Mouse (Mus musculus) Muller cell, postnatal 12 days (primary cell): ENCODE results near the gene Gpatch8.

Source experiments
- DNase-seq: peaks from one replicate; pipeline ENCODE4 v3.0.0-alpha.2; 2015; ENCODE audit errors: inconsistent ontology term

The Gpatch8 gene

DNA sequence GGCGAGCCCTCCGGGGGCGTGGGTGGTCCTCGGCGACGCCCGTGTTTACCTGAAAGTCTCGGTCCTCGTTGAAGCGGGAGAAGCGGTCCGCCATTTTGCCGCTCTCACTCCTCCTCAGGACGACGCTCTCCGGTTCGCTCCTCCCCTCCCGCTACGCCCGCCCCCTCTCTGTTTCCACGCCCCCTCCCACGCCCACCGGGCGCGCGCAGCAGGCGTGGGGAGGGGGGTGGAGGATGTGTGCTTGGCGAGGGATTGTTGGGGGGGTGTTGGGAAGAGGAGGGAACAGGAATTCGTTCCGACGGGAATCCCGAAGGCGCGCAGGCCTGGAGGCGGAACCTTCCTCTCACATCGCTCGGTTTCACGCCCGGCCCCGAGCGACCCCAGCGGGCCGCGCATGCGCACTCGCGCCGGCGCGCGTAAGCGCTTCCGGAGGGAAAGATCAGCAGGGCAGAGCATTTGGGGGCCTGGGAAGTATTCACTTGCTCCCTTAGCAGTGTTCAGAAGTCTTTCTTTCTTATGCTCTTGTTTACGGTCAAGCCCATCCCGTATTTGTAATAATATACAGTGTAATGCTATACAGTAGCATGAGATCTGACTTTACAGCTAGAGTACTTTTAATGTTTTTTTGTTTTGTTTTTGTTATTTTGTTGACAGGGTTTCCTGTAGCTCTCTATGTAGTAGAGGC lies at the start of gene Gpatch8:
TSS of gene Gpatch8 (minus strand) at position 362 of the 685 bp plus-strand sequence.
- peak; percentile 100 for DNase-seq

DNA sequence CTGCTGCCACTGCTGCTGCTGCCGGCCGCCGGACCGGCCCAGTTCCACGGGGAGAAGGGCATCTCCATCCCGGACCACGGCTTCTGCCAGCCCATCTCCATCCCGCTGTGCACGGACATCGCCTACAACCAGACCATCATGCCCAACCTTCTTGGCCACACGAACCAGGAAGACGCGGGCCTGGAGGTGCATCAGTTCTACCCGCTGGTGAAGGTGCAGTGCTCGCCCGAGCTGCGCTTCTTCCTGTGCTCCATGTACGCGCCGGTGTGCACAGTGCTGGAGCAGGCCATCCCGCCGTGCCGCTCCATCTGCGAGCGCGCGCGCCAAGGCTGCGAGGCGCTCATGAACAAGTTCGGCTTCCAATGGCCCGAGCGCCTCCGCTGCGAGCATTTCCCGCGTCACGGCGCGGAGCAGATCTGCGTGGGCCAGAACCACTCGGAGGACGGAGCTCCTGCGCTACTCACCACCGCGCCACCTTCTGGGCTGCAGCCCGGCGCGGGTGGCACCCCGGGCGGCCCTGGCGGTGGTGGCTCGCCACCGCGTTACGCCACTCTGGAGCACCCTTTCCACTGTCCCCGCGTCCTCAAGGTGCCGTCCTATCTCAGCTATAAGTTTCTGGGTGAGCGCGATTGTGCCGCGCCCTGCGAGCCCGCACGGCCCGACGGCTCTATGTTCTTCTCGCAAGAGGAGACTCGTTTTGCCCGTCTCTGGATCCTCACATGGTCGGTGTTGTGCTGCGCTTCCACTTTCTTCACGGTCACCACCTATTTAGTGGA lies 48.8 kb upstream of the Gpatch8 start:
- peak; percentile 74 for DNase-seq

DNA sequence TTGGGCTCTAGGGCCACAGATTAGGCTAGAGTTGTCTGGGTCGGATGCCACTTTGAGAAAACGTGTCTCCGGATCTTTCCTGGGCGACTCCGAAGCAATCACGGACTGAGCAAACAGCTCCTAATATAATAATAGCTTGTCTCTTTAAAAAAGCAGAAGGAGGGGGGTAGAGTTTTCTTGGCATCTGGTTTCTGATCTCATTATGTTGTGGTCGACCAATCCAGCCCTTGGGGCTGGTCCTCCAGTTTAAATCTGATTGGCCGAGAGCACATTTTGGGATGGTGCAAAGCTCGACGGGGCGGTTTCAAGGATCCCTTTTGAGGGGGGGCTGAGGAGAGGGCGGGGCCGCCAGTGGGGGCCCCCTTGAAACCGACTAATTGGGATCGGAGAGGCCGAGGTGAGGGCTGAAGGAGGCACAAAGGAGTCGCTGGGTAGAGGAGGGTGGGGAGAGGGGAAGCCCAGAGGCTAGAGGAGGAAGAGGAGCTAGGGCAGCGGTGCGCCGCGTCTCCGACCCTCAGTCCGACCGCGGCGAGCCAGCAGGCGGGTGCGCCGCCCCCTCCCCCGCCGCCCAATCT lies 47.9 kb upstream of the Gpatch8 start, which contains the start of gene Fzd2:
TSS of gene Fzd2 (plus strand) at position 387 of the 575 bp plus-strand sequence.
- peak; percentile 96 for DNase-seq

DNA sequence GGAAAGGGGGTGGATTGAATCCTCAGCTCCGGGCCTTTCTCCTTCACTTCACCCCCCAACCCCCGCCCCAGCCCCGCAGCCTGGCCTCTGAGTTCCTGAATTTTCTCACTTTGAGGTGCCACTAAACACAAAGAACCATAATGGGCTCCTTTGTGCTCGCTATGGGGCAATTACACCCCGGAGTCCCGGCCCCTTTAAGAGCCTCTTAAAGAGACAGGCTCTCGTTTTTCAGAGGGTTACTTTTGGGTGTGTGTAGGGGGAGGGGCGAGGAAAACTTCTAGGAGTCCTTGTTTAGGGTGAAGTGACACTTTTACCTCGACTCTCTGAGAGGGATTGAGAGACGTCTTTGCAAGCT lies 47.3 kb upstream of the Gpatch8 start:
- no peak for DNase-seq

DNA sequence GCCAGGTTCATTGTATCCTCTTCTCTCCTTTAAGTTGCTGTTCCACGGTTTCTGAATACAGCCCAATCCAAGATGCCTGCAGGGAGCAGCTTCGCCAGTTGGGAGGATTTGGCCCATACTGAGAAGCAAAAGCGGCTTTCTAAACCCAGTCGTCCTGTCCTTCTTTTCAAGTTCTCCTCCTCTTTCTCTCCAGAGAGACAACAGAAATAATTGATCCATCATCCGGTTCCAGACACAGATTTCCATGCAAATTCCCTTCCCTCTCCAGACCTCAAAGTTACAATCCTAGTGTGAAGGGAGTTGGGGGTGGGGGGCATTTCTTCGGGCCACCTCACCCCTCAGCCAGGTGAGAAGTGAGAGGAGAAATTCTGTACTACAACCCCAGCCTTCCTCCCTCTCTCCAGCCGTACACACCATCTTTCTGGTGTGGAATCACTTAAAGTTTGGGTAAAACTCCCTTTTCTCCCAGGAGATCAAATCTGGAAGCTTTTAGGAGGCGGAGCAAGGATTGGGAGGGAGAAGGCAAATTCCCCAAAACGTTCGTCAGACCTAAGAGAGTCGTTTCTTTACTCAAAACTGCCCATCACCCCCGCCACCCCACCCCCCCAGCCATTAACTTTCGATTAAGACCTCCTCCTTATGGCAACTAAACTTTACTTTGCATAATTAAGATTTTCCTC lies 46.8 kb upstream of the Gpatch8 start:
- DNase-seq, result peak; percentile 37

DNA sequence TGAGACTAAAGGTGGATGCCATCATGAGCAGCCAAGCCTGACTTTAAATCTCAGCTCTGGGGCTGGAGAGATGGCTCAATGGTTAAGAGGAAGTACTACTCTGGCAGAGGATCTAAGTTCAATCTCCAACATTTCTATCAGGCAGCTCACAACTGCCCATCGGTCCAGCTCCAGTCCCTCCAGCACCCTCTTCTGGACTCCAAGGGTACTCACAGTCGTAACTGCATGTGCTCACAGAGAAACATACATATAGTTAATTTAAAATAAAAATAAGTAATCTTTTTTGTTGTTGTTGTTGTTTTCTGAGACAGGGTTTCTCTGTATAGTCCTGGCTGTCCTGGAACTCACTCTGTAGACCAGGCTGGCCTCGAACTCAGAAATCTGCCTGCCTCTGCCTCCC lies 43.7 kb upstream of the Gpatch8 start:
- DNase-seq, result no peak

DNA sequence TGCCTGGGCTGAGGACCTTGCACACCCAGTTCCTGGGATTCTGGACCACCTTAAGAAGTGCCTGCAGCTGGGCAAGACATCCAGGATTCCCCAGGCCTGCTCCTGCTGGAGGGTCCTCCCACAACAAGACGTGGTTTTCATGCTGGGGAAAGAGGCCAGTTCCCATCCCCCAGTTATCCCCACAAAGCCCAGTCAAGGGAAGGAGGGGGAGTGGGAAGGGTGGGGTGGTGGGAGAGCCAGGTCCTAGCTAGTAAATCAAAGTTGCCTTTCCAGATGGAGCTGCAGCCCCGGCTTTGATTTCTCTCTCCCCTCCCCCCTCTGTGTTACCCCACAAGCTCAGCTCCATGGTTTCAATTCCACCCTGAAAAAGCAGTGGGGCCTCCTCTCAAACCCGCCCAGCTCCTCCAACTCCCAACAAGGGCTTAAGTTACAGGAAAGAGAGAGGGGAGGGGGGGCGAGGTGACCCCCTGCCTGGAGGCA lies 39.2 kb upstream of the Gpatch8 start:
- no peak for DNase-seq

DNA sequence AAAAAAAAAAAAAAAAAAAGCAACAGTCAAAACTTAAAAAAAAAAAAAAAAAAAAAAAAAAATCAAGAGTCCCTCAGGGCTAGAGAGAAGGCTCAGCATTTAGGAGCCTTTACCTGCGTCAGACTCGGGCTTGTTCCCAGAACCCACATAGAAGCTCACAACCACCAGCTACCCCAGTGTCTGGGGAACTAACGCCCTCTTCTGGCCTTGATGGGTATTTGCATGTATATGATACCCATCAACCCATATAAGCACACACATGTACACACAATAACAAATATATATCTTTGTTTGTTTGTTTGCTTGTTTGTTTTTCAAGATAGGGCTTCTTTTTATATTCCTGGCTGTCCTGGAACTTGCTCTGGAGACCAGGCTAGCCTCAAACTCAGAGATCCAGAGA lies 31.4 kb upstream of the Gpatch8 start:
- no peak for DNase-seq

DNA sequence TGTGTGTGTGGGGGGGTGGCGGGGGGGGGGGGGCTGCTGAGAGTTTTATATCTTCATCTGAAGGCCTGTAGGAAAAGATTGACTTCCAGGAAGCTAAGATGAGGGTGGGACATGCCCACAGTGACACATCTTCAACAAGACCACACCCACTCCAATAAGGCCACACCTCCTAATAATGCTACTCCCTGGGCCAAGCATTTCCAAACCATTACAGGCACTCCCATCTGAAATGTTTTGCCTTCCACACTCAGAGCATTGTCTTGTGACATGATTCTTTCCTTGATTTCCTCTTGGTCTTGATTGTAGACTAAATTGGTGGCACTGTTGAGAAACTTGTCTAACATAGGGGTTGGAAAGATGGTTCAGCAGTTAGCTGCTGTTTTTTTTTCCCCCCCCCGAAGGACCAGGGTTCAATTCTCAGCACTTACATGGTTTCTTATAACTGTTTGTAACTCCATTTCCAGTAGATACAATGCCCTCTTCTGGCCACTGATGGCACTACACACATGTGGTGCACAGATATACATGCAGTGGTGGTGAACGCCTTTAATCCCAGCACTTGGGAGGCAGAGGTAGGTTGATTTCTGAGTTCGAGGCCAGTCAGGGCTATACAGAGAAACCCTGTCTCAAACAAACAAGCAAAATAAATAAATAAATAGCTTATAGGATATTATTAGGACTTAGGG lies 30.4 kb upstream of the Gpatch8 start:
- no peak for DNase-seq

DNA sequence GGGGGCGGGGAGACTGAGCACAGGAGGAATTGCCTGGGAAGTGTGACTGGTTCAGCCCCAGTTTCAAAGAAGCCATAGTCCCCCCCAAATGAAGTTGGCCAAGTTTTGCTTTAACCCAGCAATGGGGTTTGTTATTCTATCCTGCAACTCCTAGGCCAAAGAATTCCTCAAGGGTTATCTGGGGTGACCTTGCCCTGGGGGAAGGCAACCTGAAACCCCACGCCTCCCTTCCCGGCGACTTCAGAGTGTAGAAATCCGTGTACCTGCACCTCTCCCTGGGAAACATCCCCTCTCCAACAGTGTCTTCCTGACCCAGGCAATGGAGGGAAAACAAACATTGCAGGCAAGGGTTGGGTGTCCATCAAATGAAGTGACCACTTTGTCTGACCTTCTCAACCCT lies 26.5 kb upstream of the Gpatch8 start:
- DNase-seq, result no peak

DNA sequence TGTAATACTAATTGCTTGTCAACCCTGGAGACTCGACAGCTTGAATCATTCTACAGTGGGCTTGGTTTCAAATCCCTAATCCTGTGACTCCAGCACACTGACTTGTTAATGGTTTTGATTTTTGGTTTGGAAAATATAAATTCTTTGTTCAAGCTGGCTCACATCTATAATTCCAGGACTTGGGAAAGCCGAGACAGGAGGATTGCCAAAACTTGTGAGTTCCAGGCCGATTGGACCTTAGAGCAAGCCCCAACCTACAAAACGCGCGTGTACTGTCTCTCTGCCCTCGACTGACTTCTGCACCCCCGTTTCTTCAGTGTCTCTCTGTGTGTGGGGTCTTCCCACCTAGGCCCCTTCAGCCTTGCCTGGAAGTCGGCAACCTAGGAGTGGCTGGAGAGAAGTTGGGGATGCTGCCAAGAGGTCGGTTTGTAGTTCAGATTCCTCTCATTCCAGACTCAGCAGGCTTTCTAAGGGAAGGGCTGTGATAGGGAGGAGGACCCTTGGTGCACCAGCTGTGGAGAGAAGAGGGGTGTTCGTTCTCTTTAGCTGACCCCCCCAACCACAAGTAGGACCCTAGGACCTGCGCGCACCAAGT lies 25.9 kb upstream of the Gpatch8 start:
- DNase-seq, result peak; percentile 89

DNA sequence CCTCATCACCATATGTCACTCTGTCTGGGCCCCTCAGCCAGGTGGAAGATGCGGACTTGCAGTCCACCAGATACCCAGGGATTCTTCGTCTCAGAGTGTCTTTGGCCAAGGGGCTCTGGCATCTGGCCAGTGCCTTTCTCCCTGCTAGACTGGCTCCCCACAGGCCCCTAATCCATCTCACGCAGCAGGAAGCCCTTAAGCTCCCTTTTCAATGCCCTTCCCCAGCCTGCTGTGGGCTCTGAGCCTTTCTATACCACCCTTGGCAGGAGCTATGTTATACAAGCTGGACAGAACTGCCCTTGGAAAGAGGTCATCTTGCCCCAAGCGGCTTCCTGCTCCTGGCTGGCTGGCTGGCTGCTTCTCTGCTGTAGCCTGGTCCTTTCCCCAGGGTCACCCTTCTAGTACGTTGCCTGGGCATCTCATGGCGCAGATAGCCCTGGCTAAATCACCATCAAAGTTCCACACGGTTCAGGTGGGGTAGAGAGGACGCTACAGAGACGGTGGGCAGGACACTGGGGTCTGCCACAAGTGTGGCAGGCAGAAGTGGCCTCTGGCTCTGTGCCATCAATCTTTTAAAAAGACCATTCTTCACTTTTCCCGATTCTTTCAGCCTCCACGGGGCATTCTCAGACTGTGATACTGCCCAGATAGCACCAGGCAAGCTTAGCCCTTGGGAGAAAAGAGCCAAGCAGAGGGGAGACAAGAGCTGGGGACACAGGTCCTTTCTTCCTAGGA lies 25.3 kb upstream of the Gpatch8 start:
- DNase-seq, result peak; percentile 41

DNA sequence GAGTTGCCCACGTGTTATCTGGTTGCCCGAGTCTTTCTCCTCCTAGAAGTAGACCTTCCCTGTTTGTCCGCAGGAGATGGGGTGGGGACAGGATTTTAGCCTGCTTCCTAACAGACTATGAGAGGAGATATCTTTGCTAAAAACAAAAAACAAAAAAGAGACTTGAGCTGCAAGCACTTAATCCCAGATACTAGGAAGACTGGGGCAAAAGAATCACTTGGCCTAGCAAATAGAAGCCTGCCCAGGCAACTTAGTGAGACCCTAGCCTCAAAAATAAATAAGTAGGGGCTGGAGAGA lies 23.8 kb upstream of the Gpatch8 start:
- DNase-seq, result no peak

DNA sequence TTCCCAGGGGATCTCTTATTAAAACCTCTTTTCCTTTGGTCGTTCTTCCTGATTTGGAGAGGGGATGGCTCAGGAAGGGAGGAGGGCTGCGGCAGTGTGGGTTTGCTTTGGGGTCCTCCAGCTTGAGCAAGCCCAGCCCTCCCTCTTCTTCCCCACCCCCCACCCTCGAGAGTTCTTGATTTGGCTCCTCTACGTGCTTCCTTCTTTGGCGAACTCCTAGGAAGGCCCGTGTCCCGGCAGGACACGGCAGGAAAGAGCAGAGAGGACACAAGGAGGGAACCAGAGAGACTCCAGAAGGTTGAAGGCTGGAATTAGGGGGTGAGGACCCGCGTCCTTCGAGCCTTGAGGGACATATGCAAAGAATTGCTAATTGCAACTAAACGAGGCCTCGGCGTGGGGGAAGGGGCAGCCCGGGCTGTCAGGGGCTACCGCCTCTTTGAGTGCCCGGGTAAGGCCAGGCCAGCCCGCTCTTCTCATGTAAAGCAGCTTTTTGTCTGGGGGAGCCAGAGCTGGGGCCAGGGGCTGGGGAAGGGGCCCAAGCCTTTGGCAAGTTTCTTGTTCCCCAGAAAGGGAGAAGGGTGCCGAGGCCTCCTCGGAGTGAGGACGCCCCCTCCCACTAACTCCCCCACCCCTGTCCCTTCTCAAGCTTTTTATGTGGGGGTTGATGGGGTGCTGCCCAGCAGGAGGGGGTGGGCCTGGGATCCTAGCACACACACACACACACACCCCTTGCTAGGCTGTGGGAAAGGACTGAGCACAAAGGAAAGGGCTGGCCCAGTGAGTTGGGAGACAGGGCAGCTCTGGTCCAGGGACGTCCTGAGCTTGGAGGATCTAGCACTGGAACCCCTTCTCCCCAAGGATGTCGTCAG lies 23.2 kb upstream of the Gpatch8 start, which contains the start of gene Gm11627:
TSS of gene Gm11627 (minus strand) at position 297 of the 869 bp plus-strand sequence.
- DNase-seq, result no peak

DNA sequence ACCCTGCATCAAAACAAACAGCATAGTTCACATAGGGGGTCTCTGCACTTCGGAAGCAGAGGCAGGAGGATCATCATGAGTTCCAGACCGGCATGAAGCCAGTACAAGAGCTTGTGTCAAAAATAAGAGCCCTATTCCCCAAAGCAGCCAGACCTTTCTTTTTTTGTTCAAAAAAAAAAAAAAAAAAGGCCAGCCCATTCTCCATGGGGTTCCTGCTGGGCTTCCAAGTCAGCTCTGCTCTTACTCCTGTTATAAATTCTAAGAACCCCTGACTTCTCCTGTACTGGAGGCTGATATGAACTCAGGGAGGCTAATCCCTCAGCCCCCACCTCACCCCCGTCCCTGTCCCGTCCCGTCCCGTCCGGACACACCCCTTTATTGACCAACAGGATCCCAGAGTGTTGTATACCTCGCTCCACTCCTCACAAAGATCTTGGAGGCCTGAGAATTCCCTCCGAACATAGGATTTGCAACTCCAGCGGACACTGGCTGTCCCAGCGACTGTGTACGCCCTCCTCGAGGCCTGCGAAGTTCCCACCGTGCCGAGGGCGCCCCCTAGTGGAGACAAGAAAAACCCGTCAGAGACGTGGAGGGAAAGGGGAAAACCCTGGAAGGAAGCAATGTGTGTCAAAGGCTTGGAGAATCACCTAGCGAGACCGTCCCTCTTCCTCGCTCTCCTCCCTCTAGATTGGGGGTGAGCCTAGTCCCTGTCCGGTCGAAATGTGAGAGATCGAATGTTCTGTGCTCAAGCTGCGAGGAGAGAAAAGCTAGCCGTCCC lies 22.3 kb upstream of the Gpatch8 start:
- peak; percentile 71 for DNase-seq

DNA sequence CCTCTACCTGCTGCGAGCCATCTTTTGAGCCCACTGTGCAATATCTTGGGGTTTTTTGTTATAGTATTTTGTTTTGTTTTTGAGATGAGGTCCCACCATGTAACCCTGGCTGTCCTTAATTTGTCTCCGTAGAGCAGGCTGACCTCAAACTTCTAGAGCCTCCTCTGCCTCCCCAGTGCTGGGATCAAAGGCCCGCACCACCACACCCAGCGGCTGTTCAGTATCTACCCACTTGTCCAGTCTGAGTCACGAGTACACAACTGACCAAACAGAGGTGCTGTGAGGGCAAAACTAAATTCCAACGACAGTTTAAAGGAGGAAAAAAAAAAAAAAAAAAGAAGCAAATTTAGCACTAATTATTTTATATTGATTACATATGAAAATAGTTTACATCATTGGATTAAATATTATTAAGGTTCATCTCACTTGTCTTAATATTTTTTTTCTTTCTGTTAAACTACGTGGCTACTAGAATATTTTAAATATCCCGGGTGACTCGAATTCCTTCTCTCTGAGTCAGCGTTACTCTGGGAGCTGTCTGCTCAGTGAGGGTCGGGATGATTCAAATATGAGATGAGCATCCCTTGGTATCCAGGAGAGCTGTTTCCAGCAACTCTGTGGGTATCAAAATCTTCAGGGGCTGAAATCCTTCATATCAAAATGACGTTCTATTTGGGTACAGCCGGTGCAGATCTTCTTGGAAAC lies 20.0 kb upstream of the Gpatch8 start:
- peak; percentile 91 for DNase-seq

DNA sequence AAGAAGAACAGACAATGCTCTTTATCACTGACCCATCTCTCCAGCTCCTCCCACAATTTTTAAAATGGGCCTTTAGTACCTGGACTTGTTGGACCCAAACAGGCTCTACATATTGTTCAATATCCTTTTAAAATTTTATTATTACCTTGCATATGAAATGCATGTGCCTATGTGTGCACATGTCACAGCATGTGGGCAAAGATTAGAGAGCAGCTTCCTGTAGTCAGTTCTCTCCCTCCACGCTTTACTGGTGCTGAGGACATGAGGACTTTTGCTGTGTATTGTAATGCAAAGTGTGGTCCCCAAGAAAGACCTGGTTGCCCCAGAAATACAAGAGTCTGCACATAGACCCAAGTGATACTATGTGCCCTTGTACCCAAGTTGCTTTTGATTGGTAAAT lies 18.8 kb upstream of the Gpatch8 start:
- no peak for DNase-seq
